Mouse (Mus musculus): ENCODE data around the gene Prkca. TPM values are rescaled to one million over a fixed set of nuclear protein-coding genes. Genes with fewer than 3 reads are reported as not detected.
A peak's percentile ranks its signal among the peaks of the same experiment; 100 is the strongest.

The Prkca gene
- polyA plus RNA-seq, 1 experiment from 2014 or later = 1.6 TPM

GRCm38 (mm10) chr11:107991990-107992389 lies 351.7 kb downstream of the Prkca start:
- peak overlapping the region; percentile 60 for H3K27ac ChIP-seq
- no peaks in the 10 kb centered on the region; the same call in 1 of the 2 replicates for H3K27me3 ChIP-seq (ENCODE audit: poor library complexity, severe bottlenecking)
- 72% methylated on average over 7 of the region's 7 CpGs for WGBS

DNA sequence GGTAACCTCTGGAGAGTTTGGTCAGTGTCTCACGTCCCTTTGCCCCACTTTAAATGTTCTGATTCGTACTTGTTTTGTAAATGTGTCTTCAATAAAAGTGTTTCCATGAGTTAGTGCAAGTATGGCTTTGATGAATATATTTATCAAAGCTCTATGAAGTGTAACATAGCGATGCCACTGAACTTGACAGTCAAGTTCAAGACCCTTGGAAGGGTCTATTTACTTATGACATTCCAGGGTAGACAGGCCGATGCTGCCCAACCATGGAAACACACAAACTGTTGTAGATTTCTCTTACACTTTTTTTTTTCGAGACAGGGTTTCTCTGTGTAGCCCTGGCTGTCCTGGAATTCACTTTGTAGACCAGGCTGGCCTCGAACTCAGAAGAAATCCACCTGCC lies 354.5 kb downstream of the Prkca start:
- WGBS = 88% methylated on average over 6 of the region's 6 CpGs

More at GRCm38 (mm10) chr11:107991990-107992389, 351.7 kb downstream of the Prkca start:
- no peaks in the 10 kb centered on the region for H3K9me3 ChIP-seq
- H3K4me3 ChIP-seq = no peak overlapping the region
- no peak for DNase-seq (ENCODE audit: extremely low spot score, low spot score)
- H3K4me1 ChIP-seq = peaks cover 15% of the 10 kb centered on the region
- H3K36me3 ChIP-seq (replicated peaks) = no peaks in the 10 kb centered on the region

DNA sequence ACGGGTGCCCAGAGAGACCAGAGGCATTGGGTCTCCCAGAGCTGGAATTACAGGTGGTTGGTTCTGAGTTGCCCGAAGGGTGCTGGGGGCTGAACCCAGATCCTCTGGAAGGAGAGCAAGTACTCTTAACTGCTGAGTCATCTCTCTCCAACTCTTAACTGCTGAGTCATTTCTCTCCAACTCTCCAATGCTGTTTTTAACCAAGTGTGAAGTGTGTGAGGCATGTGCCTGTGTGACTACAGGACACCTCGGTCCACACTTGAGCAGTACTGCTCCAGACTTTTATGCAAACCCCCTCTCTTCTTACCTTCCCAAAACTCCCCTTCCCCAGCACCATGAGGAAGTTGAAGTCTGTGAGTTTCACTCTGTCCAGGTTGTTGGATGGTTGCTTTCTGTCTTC lies 357.8 kb downstream of the Prkca start:
- Histone ChIP-seq H3K36me3 (replicated peaks) (no peaks in the 10 kb centered on the region), H3K27me3 (ENCODE audit: poor library complexity, severe bottlenecking) (peaks cover 14% of the 10 kb centered on the region; the same call in 1 of the 2 replicates), H3K4me3 (no peak overlapping the region), H3K4me1 (peaks cover 8% of the 10 kb centered on the region), H3K9me3 (no peaks in the 10 kb centered on the region), H3K27ac (no peak overlapping the region)
- no peak for DNase-seq (ENCODE audit: extremely low spot score, low spot score)
- WGBS = 93% methylated on average over 3 of the region's 3 CpGs

More for the DNA sequence above, 354.5 kb downstream of the Prkca start:
- no peak for DNase-seq (ENCODE audit: extremely low spot score, low spot score)
- Histone ChIP-seq H3K27ac (no peak overlapping the region), H3K9me3 (no peaks in the 10 kb centered on the region), H3K36me3 (replicated peaks) (no peaks in the 10 kb centered on the region), H3K4me1 (peaks cover 13% of the 10 kb centered on the region), H3K27me3 (ENCODE audit: poor library complexity, severe bottlenecking) (no peaks in the 10 kb centered on the region; the same call in 1 of the 2 replicates), H3K4me3 (no peak overlapping the region)

DNA sequence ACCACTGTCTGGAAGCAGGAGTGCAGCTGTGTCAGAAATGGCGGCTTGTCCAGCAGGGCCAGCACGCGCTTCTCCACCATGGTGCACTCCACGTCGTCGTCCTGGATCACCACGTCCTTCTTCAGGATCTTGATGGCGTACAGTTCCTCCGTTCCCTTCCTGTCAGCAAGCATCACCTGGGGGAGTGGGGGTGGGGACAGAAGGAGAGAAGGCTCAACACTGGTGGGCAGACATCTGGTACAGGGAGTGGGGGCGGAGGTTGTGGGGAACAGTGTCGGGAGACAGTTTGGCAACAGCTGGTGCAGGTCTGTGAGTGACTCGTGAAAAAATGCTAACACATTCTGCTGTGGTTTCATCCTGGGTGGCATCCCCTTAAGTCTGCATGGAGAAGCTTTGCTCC lies 359.8 kb downstream of the Prkca start:
- Histone ChIP-seq H3K9me3 (no peaks in the 10 kb centered on the region), H3K27ac (no peak overlapping the region), H3K4me1 (peaks cover 27% of the 10 kb centered on the region), H3K27me3 (ENCODE audit: poor library complexity, severe bottlenecking) (peaks cover 25% of the 10 kb centered on the region), H3K36me3 (replicated peaks) (no peaks in the 10 kb centered on the region), H3K4me3 (no peak overlapping the region)
- whole genome bisulfite sequencing = 93% methylated on average over 12 of the region's 12 CpGs
- DNase-seq (ENCODE audit: extremely low spot score, low spot score) = no peak

DNA sequence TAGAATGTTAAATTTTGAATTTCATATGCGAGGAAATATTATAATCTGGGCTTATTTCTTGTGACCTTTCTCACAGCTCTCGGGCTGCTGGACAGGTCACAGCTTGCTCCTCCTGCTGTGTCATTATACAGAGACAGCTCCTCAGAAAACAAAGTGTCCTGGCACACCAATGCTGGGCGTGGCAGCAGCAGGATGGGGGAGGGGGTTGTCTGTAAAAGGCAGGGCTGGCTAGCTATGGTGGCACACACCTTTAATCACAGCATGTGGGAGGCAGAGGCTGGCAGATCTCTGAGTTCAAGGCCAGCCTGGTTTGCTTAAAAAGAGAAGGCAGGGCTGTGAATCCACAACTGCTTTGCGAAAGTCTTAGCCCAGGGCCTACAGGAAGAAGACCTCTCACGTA lies 360.5 kb downstream of the Prkca start:
- Histone ChIP-seq H3K36me3 (replicated peaks) (no peaks in the 10 kb centered on the region), H3K27ac (no peak overlapping the region), H3K9me3 (no peaks in the 10 kb centered on the region), H3K27me3 (ENCODE audit: poor library complexity, severe bottlenecking) (peaks cover 29% of the 10 kb centered on the region), H3K4me3 (no peak overlapping the region), H3K4me1 (peaks cover 30% of the 10 kb centered on the region)
- DNase-seq (ENCODE audit: extremely low spot score, low spot score) = no peak
- WGBS = 56% methylated on average over 5 of the region's 5 CpGs

- Histone ChIP-seq H3K27me3 (ENCODE audit: poor library complexity, severe bottlenecking) (peaks cover 29% of the 10 kb centered on the region), H3K9me3 (no peaks in the 10 kb centered on the region), H3K27ac (no peak overlapping the region), H3K4me3 (no peak overlapping the region), H3K4me1 (peaks cover 30% of the 10 kb centered on the region), H3K36me3 (replicated peaks) (no peaks in the 10 kb centered on the region)
- peak; percentile 80 for DNase-seq (ENCODE audit: extremely low spot score, low spot score)
- 33% methylated on average over 16 of the region's 16 CpGs for WGBS
Measured at GRCm38 (mm10) chr11:107982225-107982896, 361.4 kb downstream of the Prkca start.

- no peaks in the 10 kb centered on the region for H3K36me3 ChIP-seq (replicated peaks)
- peak overlapping the region; percentile 22; the same call in 1 of the 2 replicates for H3K4me3 ChIP-seq
- no peak for DNase-seq (ENCODE audit: extremely low spot score, low spot score)
- WGBS = 36% methylated on average over 22 of the region's 22 CpGs
- 0 out of 2 replicates have a peak overlapping the region, but pooled peaks have one; percentile 15 for H3K27ac ChIP-seq
- peaks cover 30% of the 10 kb centered on the region for H3K4me1 ChIP-seq
- H3K27me3 ChIP-seq (ENCODE audit: poor library complexity, severe bottlenecking) = peaks cover 29% of the 10 kb centered on the region
- H3K9me3 ChIP-seq = no peaks in the 10 kb centered on the region
Measured at GRCm38 (mm10) chr11:107979497-107980174, 364.1 kb downstream of the Prkca start.

GRCm38 (mm10) chr11:107969943-107970342 lies 373.8 kb downstream of the Prkca start:
- H3K4me3 ChIP-seq = no peak overlapping the region
- no peak for DNase-seq (ENCODE audit: extremely low spot score, low spot score)
- peaks cover 46% of the 10 kb centered on the region for H3K4me1 ChIP-seq
- H3K27ac ChIP-seq = peak overlapping the region; percentile 31; the same call in 1 of the 2 replicates
- H3K9me3 ChIP-seq = no peaks in the 10 kb centered on the region
- H3K27me3 ChIP-seq (ENCODE audit: poor library complexity, severe bottlenecking) = no peaks in the 10 kb centered on the region
- 38% methylated on average over 10 of the region's 10 CpGs for WGBS
- H3K36me3 ChIP-seq (replicated peaks) = no peaks in the 10 kb centered on the region

DNA sequence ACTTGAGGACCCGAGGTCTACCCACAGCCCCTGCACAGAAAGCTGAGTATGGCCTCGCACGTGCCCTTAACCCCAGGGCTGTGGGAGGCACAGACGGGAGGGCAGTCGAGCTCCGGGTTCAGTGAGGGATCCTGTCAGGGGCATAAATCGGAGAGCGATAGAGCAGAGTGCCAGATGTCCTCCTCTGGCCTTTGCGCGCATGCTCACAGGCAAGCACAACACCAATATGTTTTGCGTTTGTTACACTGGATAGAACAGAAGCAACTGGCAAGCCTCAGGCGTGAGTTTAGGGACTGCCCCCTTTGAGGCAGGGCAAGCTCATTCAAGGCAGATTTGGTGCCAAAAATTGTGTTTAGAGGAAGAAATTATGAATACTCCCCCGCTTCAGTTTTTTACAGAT lies 375.6 kb downstream of the Prkca start:
- H3K27me3 ChIP-seq (ENCODE audit: poor library complexity, severe bottlenecking) = no peaks in the 10 kb centered on the region
- H3K4me1 ChIP-seq = peaks cover 46% of the 10 kb centered on the region
- no peak for DNase-seq (ENCODE audit: extremely low spot score, low spot score)
- WGBS = 73% methylated on average over 13 of the region's 13 CpGs
- peak overlapping the region; percentile 62; the same call in 1 of the 2 replicates for H3K27ac ChIP-seq
- H3K36me3 ChIP-seq (replicated peaks) = no peaks in the 10 kb centered on the region
- H3K9me3 ChIP-seq = no peaks in the 10 kb centered on the region
- H3K4me3 ChIP-seq = no peak overlapping the region

DNA sequence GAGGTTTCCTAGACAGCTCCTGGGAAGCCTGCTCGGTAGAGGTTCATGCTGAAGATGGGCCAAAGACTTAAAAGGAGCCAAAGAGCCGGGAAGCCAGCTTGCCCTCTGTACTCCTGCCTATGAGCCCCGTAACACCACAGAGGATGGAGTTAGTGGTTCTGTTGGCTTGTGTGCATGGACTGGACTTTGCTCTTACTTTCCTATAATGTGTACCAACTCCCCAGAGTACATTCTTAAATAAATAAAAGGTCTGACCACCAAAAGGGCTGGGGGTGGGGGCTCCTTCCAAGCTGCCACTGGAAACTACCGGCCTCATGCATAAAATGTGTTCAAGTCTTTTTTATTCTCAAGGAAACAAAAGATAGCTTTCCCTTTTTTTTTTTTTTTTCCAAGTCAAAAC lies 377.5 kb downstream of the Prkca start:
- H3K36me3 ChIP-seq (replicated peaks) = no peaks in the 10 kb centered on the region
- peaks cover 46% of the 10 kb centered on the region for H3K4me1 ChIP-seq
- H3K9me3 ChIP-seq = no peaks in the 10 kb centered on the region
- H3K4me3 ChIP-seq = no peak overlapping the region
- DNase-seq (ENCODE audit: extremely low spot score, low spot score) = no peak
- 84% methylated on average over 4 of the region's 4 CpGs for WGBS
- no peak overlapping the region for H3K27ac ChIP-seq
- H3K27me3 ChIP-seq (ENCODE audit: poor library complexity, severe bottlenecking) = no peaks in the 10 kb centered on the region

GRCm38 (mm10) chr11:107965449-107965848 lies 378.3 kb downstream of the Prkca start:
- DNase-seq (ENCODE audit: extremely low spot score, low spot score) = no peak
- Histone ChIP-seq H3K9me3 (no peaks in the 10 kb centered on the region), H3K36me3 (replicated peaks) (no peaks in the 10 kb centered on the region), H3K4me3 (no peak overlapping the region), H3K4me1 (peaks cover 39% of the 10 kb centered on the region), H3K27ac (no peak overlapping the region; the same call in 1 of the 2 replicates), H3K27me3 (ENCODE audit: poor library complexity, severe bottlenecking) (no peaks in the 10 kb centered on the region)
- 92% methylated on average over 7 of the region's 7 CpGs for WGBS

DNA sequence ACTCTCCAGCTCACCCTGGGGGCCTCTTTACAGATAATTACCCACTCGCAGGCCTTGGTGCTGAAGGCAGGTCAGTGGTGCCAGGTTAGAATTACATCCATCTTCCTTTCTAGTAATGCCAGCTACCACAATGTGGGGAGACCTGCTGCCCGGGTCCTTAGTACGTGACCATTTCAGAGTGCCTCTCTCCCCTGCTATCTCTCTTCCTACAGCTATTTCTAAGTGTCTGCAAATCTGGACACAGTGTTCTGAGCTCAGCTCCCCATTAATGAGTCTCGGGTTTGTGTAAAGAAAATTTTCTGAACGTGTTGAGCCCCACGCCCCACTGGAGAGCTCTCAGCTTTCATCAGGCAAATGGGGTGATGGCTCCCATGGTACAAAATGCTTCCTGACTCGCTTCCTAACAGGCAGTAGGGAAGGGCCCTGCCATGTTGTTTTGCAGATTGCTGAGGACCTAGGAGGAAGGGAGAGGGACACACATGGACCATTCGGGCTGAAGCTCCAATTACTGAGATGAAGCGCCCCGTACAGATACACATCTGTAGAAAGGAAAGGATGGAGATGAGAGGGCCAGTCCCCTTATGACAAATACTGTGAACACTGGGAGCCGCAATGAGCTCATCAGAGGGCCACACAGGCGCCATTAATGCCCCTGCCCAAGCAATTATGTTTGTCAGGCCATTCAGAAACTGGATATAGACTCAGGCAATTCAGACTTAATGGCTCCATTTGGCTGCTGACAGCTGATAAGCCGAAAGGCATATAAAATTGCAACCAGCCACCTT lies 386.0 kb downstream of the Prkca start:
- Histone ChIP-seq H3K9me3 (peaks cover 7% of the 10 kb centered on the region; the same call in 1 of the 2 replicates), H3K36me3 (replicated peaks) (no peaks in the 10 kb centered on the region), H3K27ac (no peak overlapping the region), H3K4me3 (no peak overlapping the region), H3K27me3 (ENCODE audit: poor library complexity, severe bottlenecking) (no peaks in the 10 kb centered on the region), H3K4me1 (peaks cover 4% of the 10 kb centered on the region; the same call in 1 of the 2 replicates)
- DNase-seq (ENCODE audit: extremely low spot score, low spot score) = no peak
- WGBS = 90% methylated on average over 13 of the region's 13 CpGs
